Mouse (Mus musculus) liver, embryonic 14.5 days (tissue): ENCODE data around the gene Cd93.

ENCODE experiments used
- CTCF ChIP-seq: IDR thresholded peaks from 2 replicates; pipeline ENCODE4 v1.5.1; 2016; ENCODE audit warnings: antibody characterized with exemption, low read depth, control low read depth
- EP300 ChIP-seq: IDR thresholded peaks from 2 replicates; pipeline ENCODE4 v1.6.1; 2016; ENCODE audit warnings: antibody characterized with exemption, low read depth

GRCm38 (mm10) chr2:148409141-148409540, 34.2 kb downstream of the Cd93 start:
- TF ChIP-seq CTCF (peak; percentile 81), EP300 (no peak)
